Mouse (Mus musculus): ENCODE data around the gene Gne. TPM values are rescaled to one million over a fixed set of nuclear protein-coding genes. Genes with fewer than 3 reads are reported as not detected.
"Not testable (repeated sequence)": the region's sequence is repeated elsewhere in the genome, so short reads cannot be mapped to it uniquely, and the experiment has no call there.

The Gne gene
- total RNA-seq, 2 experiments from 2014 or later = 27.2 to 47.5 TPM

- no peak for DNase-seq
Observed at GRCm38 (mm10) chr4:44072873-44073441, 11.0 kb downstream of the Gne start.

- DNase-seq = peak; percentile 94 to 97
Observed at GRCm38 (mm10) chr4:44072146-44072872, 11.7 kb downstream of the Gne start.

- DNase-seq = no peak
Observed at GRCm38 (mm10) chr4:44071741-44072145, 12.2 kb downstream of the Gne start.

- no peak for DNase-seq
Observed at GRCm38 (mm10) chr4:44070641-44071040, 13.3 kb downstream of the Gne start.

GRCm38 (mm10) chr4:44069411-44069810, 14.6 kb downstream of the Gne start:
- no peak for DNase-seq

GRCm38 (mm10) chr4:44068736-44069135, 15.2 kb downstream of the Gne start:
- no peak for DNase-seq

GRCm38 (mm10) chr4:44066891-44067290, 17.1 kb downstream of the Gne start:
- DNase-seq = no peak

- peak; percentile 92 for DNase-seq
Observed at GRCm38 (mm10) chr4:44065355-44066025, 18.5 kb downstream of the Gne start.

- DNase-seq = no peak
Observed at GRCm38 (mm10) chr4:44062816-44063215, 21.2 kb downstream of the Gne start.

GRCm38 (mm10) chr4:44062062-44062461, 21.9 kb downstream of the Gne start:
- DNase-seq = peak; percentile 54 to 64

- DNase-seq = no peak
Observed at GRCm38 (mm10) chr4:44059674-44060073, 24.3 kb downstream of the Gne start.

GRCm38 (mm10) chr4:44049812-44050211, 34.2 kb downstream of the Gne start:
- no peak for DNase-seq

GRCm38 (mm10) chr4:44046066-44046465, 37.9 kb downstream of the Gne start:
- DNase-seq = no peak

- DNase-seq = no peak
Observed at GRCm38 (mm10) chr4:44044685-44045356, 39.2 kb downstream of the Gne start.

GRCm38 (mm10) chr4:44043182-44043581, 40.8 kb downstream of the Gne start:
- DNase-seq = not testable (repeated sequence)

- no peak for DNase-seq
Observed at GRCm38 (mm10) chr4:44042429-44042828, 41.5 kb downstream of the Gne start.

GRCm38 (mm10) chr4:44040802-44041201, 43.2 kb downstream of the Gne start:
- DNase-seq = no peak

- no peak for DNase-seq
Observed at GRCm38 (mm10) chr4:44036455-44036854, 47.5 kb downstream of the Gne start.

- DNase-seq = peak in 1 of 2 experiments; percentile 10
Observed at GRCm38 (mm10) chr4:44031521-44031920, 52.5 kb downstream of the Gne start.

- no peak for DNase-seq
Observed at GRCm38 (mm10) chr4:44029661-44030066, 54.3 kb downstream of the Gne start.

- DNase-seq = no peak
Observed at GRCm38 (mm10) chr4:44028303-44029135, 55.5 kb downstream of the Gne start.

GRCm38 (mm10) chr4:44025570-44025969, 58.4 kb downstream of the Gne start:
- no peak for DNase-seq

Measured in adrenal gland, postnatal 36 days (tissue).